Mouse (Mus musculus): Measurements from ENCODE around the gene Fscn1. TPM values are rescaled to one million over a fixed set of nuclear protein-coding genes. Genes with fewer than 3 reads are reported as not detected.

The Fscn1 gene
- polyA plus RNA-seq, 1 experiment from 2014 or later = 129 TPM

DNA sequence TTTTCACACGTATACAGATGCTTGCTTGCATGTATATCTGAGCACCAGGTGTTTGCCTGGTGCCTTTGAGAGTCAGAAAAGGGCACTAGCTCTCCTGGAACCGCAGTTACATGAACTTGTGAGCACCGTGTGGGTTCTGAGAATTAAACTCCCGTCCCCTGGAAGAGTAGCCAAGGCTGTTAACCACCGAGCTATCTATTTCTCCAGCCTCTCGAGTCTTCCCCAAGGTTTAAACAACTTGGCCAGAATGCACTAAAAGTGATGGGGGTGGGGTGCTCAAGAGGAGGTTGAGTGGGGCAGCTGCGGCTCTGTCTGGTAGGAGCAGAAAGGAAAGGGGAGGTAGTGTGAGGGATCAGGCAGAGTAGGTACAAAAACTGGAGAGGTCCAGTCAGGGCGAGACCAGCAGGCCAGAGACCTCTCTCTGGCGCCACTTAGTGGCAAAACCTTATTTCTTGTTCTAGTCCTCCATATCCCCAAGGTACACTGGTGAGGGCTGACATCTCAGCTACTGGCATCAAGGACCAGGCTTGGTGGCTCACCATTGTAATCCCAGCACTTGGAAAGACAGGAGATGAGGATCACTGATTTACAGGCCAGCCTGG is 28.0 kb upstream of the Fscn1 start:
- H3K9ac ChIP-seq (ENCODE audit: low read depth, low read length) = peak overlapping the region; percentile 42

DNA sequence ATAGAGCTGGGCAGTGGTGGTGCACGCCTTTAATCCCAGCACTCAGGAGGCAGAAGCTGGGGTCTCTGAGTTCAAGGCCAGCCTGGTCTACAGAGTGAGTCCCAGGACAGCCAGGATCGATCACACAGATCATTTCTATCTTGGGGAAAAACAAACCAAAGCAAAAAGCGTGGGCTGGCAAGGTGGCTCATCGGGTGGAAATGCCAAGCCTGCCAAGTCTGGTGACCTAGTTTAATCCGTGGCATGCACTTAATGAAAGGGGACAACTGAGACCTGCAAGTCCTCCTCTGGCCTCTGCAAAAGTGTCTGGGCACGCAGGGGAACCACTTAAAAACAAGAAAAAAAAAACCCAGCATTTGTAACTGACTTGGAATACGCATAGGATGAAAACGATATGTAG is 27.4 kb upstream of the Fscn1 start:
- 83% methylated on average over 8 of the region's 8 CpGs for WGBS
- Histone ChIP-seq H3K4me1 (ENCODE audit: control insufficient read depth, insufficient read depth, low read length) (peaks cover 18% of the 10 kb centered on the region), H3K4me3 (ENCODE audit: low read length) (no peak overlapping the region), H3K27ac (ENCODE audit: low read length) (no peak overlapping the region), H3K9me3 (ENCODE audit: control insufficient read depth, low read length) (no peaks in the 10 kb centered on the region), H3K36me3 (ENCODE audit: control insufficient read depth, insufficient read depth, low read length) (no peaks in the 10 kb centered on the region), H3K9ac (ENCODE audit: low read depth, low read length) (no peak overlapping the region), H3K27me3 (replicated peaks; ENCODE audit: control insufficient read depth, insufficient read depth, low read length) (no peaks in the 10 kb centered on the region), H3K4me2 (ENCODE audit: low read depth, low read length) (no peak overlapping the region)
- ATAC-seq = no peak

More for the DNA sequence above, 28.0 kb upstream of the Fscn1 start:
- WGBS = 20% methylated on average over 9 of the region's 9 CpGs
- H3K4me2 ChIP-seq (ENCODE audit: low read depth, low read length) = peak overlapping the region; percentile 42
- peaks cover 19% of the 10 kb centered on the region for H3K4me1 ChIP-seq (ENCODE audit: control insufficient read depth, insufficient read depth, low read length)
- no peaks in the 10 kb centered on the region for H3K36me3 ChIP-seq (ENCODE audit: control insufficient read depth, insufficient read depth, low read length)
- H3K9me3 ChIP-seq (ENCODE audit: control insufficient read depth, low read length) = no peaks in the 10 kb centered on the region
- H3K27ac ChIP-seq (ENCODE audit: low read length) = peak overlapping the region; percentile 62
- 0 out of 2 replicates have a peak overlapping the region, but pooled peaks have one; percentile 7 for H3K4me3 ChIP-seq (ENCODE audit: low read length)
- no peaks in the 10 kb centered on the region for H3K27me3 ChIP-seq (replicated peaks; ENCODE audit: control insufficient read depth, insufficient read depth, low read length)
- ATAC-seq = peak; percentile 67

- H3K9me3 ChIP-seq (ENCODE audit: control insufficient read depth, low read length) = no peaks in the 10 kb centered on the region
- peak; percentile 63 for ATAC-seq
- H3K4me2 ChIP-seq (ENCODE audit: low read depth, low read length) = peak overlapping the region; percentile 55
- peak overlapping the region; percentile 53 for H3K9ac ChIP-seq (ENCODE audit: low read depth, low read length)
- no peaks in the 10 kb centered on the region for H3K27me3 ChIP-seq (replicated peaks; ENCODE audit: control insufficient read depth, insufficient read depth, low read length)
- 20% methylated on average over 13 of the region's 13 CpGs for WGBS
- peaks cover 8% of the 10 kb centered on the region; the same call in 1 of the 2 replicates for H3K4me1 ChIP-seq (ENCODE audit: control insufficient read depth, insufficient read depth, low read length)
- no peaks in the 10 kb centered on the region for H3K36me3 ChIP-seq (ENCODE audit: control insufficient read depth, insufficient read depth, low read length)
- H3K27ac ChIP-seq (ENCODE audit: low read length) = 0 out of 2 replicates have a peak overlapping the region, but pooled peaks have one; percentile 30
- peak overlapping the region; percentile 29 for H3K4me3 ChIP-seq (ENCODE audit: low read length)
These were observed 24.4 kb upstream of the Fscn1 start for GRCm38 (mm10) chr5:142935642-142936335.

DNA sequence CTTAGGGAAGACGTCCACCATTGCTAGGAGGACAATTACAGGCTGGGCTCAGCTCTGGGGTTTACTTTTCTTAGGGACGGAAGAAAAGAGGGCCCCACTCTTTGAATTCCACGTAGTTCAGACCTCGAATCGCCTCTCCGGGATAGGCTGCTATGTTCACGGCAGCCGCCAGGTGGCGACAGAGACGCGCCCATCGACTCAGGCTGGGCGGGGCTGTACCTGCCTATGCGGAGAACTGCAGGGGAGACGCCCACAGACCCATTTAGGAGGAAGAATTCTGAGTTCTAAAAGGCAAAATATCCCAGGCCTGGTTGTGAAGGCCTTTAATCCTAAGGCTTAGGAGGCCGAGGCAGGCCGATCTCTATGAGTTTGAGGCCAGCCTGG is 23.8 kb upstream of the Fscn1 start:
- no peaks in the 10 kb centered on the region for H3K27me3 ChIP-seq (replicated peaks; ENCODE audit: control insufficient read depth, insufficient read depth, low read length)
- H3K4me1 ChIP-seq (ENCODE audit: control insufficient read depth, insufficient read depth, low read length) = peaks cover 8% of the 10 kb centered on the region; the same call in 1 of the 2 replicates
- H3K9ac ChIP-seq (ENCODE audit: low read depth, low read length) = peak overlapping the region; percentile 53
- peak; percentile 49 for ATAC-seq
- H3K36me3 ChIP-seq (ENCODE audit: control insufficient read depth, insufficient read depth, low read length) = no peaks in the 10 kb centered on the region
- WGBS = 4% methylated on average over 17 of the region's 17 CpGs
- 0 out of 2 replicates have a peak overlapping the region, but pooled peaks have one; percentile 30 for H3K27ac ChIP-seq (ENCODE audit: low read length)
- H3K4me2 ChIP-seq (ENCODE audit: low read depth, low read length) = peak overlapping the region; percentile 55
- peak overlapping the region; percentile 29 for H3K4me3 ChIP-seq (ENCODE audit: low read length)
- H3K9me3 ChIP-seq (ENCODE audit: control insufficient read depth, low read length) = no peaks in the 10 kb centered on the region

GRCm38 (mm10) chr5:142937956-142938727 is 22.0 kb upstream of the Fscn1 start:
- H3K4me3 ChIP-seq (ENCODE audit: low read length) = no peak overlapping the region

GRCm38 (mm10) chr5:142940393-142940792 is 19.8 kb upstream of the Fscn1 start:
- H3K4me1 ChIP-seq (ENCODE audit: control insufficient read depth, insufficient read depth, low read length) = no peaks in the 10 kb centered on the region
- no peak overlapping the region for H3K9ac ChIP-seq (ENCODE audit: low read depth, low read length)
- no peak overlapping the region for H3K4me2 ChIP-seq (ENCODE audit: low read depth, low read length)
- H3K27ac ChIP-seq (ENCODE audit: low read length) = no peak overlapping the region
- H3K36me3 ChIP-seq (ENCODE audit: control insufficient read depth, insufficient read depth, low read length) = no peaks in the 10 kb centered on the region
- no peak overlapping the region for H3K4me3 ChIP-seq (ENCODE audit: low read length)
- no peaks in the 10 kb centered on the region for H3K27me3 ChIP-seq (replicated peaks; ENCODE audit: control insufficient read depth, insufficient read depth, low read length)
- WGBS = 63% methylated on average over 2 of the region's 2 CpGs
- ATAC-seq = no peak
- H3K9me3 ChIP-seq (ENCODE audit: control insufficient read depth, low read length) = no peaks in the 10 kb centered on the region

More at GRCm38 (mm10) chr5:142937956-142938727, 22.0 kb upstream of the Fscn1 start:
- WGBS = 35% methylated on average over 19 of the region's 19 CpGs
- H3K27ac ChIP-seq (ENCODE audit: low read length) = no peak overlapping the region
- H3K9ac ChIP-seq (ENCODE audit: low read depth, low read length) = 0 out of 2 replicates have a peak overlapping the region, but pooled peaks have one; percentile 16
- H3K27me3 ChIP-seq (replicated peaks; ENCODE audit: control insufficient read depth, insufficient read depth, low read length) = no peaks in the 10 kb centered on the region
- no peaks in the 10 kb centered on the region for H3K36me3 ChIP-seq (ENCODE audit: control insufficient read depth, insufficient read depth, low read length)
- H3K4me1 ChIP-seq (ENCODE audit: control insufficient read depth, insufficient read depth, low read length) = no peaks in the 10 kb centered on the region
- ATAC-seq = peak; percentile 17; the same call in 1 of the 2 replicates
- no peak overlapping the region for H3K4me2 ChIP-seq (ENCODE audit: low read depth, low read length)
- H3K9me3 ChIP-seq (ENCODE audit: control insufficient read depth, low read length) = no peaks in the 10 kb centered on the region

- H3K4me2 ChIP-seq (ENCODE audit: low read depth, low read length) = no peak overlapping the region
- no peak overlapping the region for H3K27ac ChIP-seq (ENCODE audit: low read length)
- H3K36me3 ChIP-seq (ENCODE audit: control insufficient read depth, insufficient read depth, low read length) = no peaks in the 10 kb centered on the region
- no peaks in the 10 kb centered on the region for H3K27me3 ChIP-seq (replicated peaks; ENCODE audit: control insufficient read depth, insufficient read depth, low read length)
- H3K9ac ChIP-seq (ENCODE audit: low read depth, low read length) = no peak overlapping the region
- peak; percentile 55; the same call in 1 of the 2 replicates for ATAC-seq
- no peaks in the 10 kb centered on the region for H3K4me1 ChIP-seq (ENCODE audit: control insufficient read depth, insufficient read depth, low read length)
- no peak overlapping the region for H3K4me3 ChIP-seq (ENCODE audit: low read length)
- 61% methylated on average over 8 of the region's 8 CpGs for WGBS
- no peaks in the 10 kb centered on the region for H3K9me3 ChIP-seq (ENCODE audit: control insufficient read depth, low read length)
These were observed 15.0 kb upstream of the Fscn1 start for GRCm38 (mm10) chr5:142944979-142945682.

DNA sequence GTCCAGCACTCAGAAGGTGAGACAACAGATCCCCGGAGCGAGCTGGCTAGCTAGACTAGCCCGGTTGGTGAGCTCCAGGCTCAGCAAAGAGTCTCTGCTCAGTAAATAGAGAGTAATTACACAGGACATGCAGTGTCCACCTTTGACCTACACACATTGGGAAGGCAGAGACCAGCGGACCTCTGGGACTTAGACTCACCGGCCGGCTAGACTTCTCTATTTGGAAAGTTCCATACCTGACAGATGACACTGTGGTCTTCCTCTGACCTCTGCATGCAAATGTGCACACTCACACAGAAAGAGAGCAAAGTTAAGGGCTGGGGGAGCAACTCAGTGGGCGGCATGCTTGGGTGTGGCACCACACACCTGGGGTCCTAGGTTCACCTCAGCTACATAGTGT is 12.7 kb upstream of the Fscn1 start:
- Histone ChIP-seq H3K36me3 (ENCODE audit: control insufficient read depth, insufficient read depth, low read length) (no peaks in the 10 kb centered on the region), H3K9ac (ENCODE audit: low read depth, low read length) (no peak overlapping the region), H3K4me2 (ENCODE audit: low read depth, low read length) (no peak overlapping the region), H3K4me3 (ENCODE audit: low read length) (no peak overlapping the region), H3K4me1 (ENCODE audit: control insufficient read depth, insufficient read depth, low read length) (no peaks in the 10 kb centered on the region), H3K27me3 (replicated peaks; ENCODE audit: control insufficient read depth, insufficient read depth, low read length) (no peaks in the 10 kb centered on the region), H3K9me3 (ENCODE audit: control insufficient read depth, low read length) (no peaks in the 10 kb centered on the region), H3K27ac (ENCODE audit: low read length) (no peak overlapping the region)
- 58% methylated on average over 7 of the region's 7 CpGs for WGBS
- no peak for ATAC-seq

GRCm38 (mm10) chr5:142949580-142949979 is 10.6 kb upstream of the Fscn1 start:
- H3K9ac ChIP-seq (ENCODE audit: low read depth, low read length) = no peak overlapping the region
- no peaks in the 10 kb centered on the region for H3K36me3 ChIP-seq (ENCODE audit: control insufficient read depth, insufficient read depth, low read length)
- no peaks in the 10 kb centered on the region for H3K9me3 ChIP-seq (ENCODE audit: control insufficient read depth, low read length)
- H3K27me3 ChIP-seq (replicated peaks; ENCODE audit: control insufficient read depth, insufficient read depth, low read length) = no peaks in the 10 kb centered on the region
- no peak for ATAC-seq
- no peak overlapping the region for H3K27ac ChIP-seq (ENCODE audit: low read length)
- H3K4me1 ChIP-seq (ENCODE audit: control insufficient read depth, insufficient read depth, low read length) = no peaks in the 10 kb centered on the region
- H3K4me3 ChIP-seq (ENCODE audit: low read length) = no peak overlapping the region
- no peak overlapping the region for H3K4me2 ChIP-seq (ENCODE audit: low read depth, low read length)
- 49% methylated on average over 6 of the region's 6 CpGs for WGBS

All from intestine, embryonic 16.5 days (tissue).